ENCODE assay signal across 8 mouse cellular contexts in genomic region chr1:38934668-38935067, GRCm38 (mm10). TPM values are rescaled to one million over a fixed set of nuclear protein-coding genes. Genes with fewer than 3 reads are reported as not detected.
DNase-seq lines count a peak whose midpoint lies in the region; ATAC-seq lines count a peak whose summit lies in the region.

No protein-coding gene starts in this region.

- H3K36me3 ChIP-seq in hindbrain, embryonic 10.5 days: no peaks in the 10 kb centered on the region
- no peaks in the 10 kb centered on the region for H3K36me3 ChIP-seq in hindbrain, embryonic 14.5 days (replicated peaks; ENCODE audit: control insufficient read depth, insufficient read depth)

- WGBS in hindbrain, embryonic 10.5 days: 31% methylated on average over 5 of the region's 5 CpGs
- WGBS in hindbrain, embryonic 14.5 days: 26% methylated on average over 5 of the region's 5 CpGs

- no peak overlapping the region for H3K9ac ChIP-seq in hindbrain, embryonic 14.5 days

- H3K4me1 ChIP-seq in hindbrain, embryonic 10.5 days (replicated peaks): no peaks in the 10 kb centered on the region
- H3K4me1 ChIP-seq in hindbrain, embryonic 14.5 days (replicated peaks; ENCODE audit: control insufficient read depth, insufficient read depth, low read length): no peaks in the 10 kb centered on the region

- H3K9me3 ChIP-seq in hindbrain, embryonic 10.5 days: no peaks in the 10 kb centered on the region
- H3K9me3 ChIP-seq in hindbrain, embryonic 14.5 days (ENCODE audit: control insufficient read depth, low read length): no peaks in the 10 kb centered on the region

- H3K4me3 ChIP-seq in hindbrain, embryonic 10.5 days: no peak overlapping the region
- H3K4me3 ChIP-seq in hindbrain, embryonic 14.5 days (replicated peaks; ENCODE audit: low read length): no peak overlapping the region

- peak; percentile 11 for DNase-seq in hindbrain, embryonic 10.5 days (ENCODE audit: low spot score)
- DNase-seq in hindbrain, embryonic 14.5 days (ENCODE audit: low spot score): no peak
- peak; percentile 20 for DNase-seq in urinary bladder, postnatal 14 days (ENCODE audit: low spot score)
- no peak for DNase-seq in urinary bladder, adult 2 months (ENCODE audit: low spot score)
- DNase-seq in cerebellum, adult 8-10 months: peak; percentile 37
- peak; percentile 15 for DNase-seq in lung, postnatal 36 days
- no peak for DNase-seq in yolk sac, embryonic 10.5 days (ENCODE audit: low spot score)

- no peaks in the 10 kb centered on the region for H3K27me3 ChIP-seq in hindbrain, embryonic 10.5 days (ENCODE audit: insufficient read depth, poor library complexity, severe bottlenecking)
- H3K27me3 ChIP-seq in hindbrain, embryonic 14.5 days (ENCODE audit: control insufficient read depth, insufficient read depth, low read length): no peaks in the 10 kb centered on the region

- no peak for ATAC-seq in hindbrain, embryonic 14.5 days (ENCODE audit: low FRiP score)
- no peak; the same call in 1 of the 2 replicates for ATAC-seq in monocyte, adult 5-6 weeks (replicated peaks; ENCODE audit: insufficient number of reproducible peaks, low FRiP score, low TSS enrichment, poor library complexity, severe bottlenecking)

- no peak overlapping the region for H3K4me2 ChIP-seq in hindbrain, embryonic 14.5 days (replicated peaks)

- no peak overlapping the region for H3K27ac ChIP-seq in hindbrain, embryonic 10.5 days
- H3K27ac ChIP-seq in hindbrain, embryonic 14.5 days: no peak overlapping the region

RNA-seq across cellular contexts. Expression of gene Nms, which starts 4.3 kb away (rescaled TPM):
- polyA plus RNA-seq in hindbrain, embryonic 10.5 days (2016; fragmentation: Nextera tagmentation; extraction: Ambion mirVana): 0.40 and 0.92 TPM in 2 replicates
- 1.7 and 3.2 TPM in 2 replicates for polyA plus RNA-seq in hindbrain, embryonic 14.5 days (2014; fragmentation: Nextera tagmentation; extraction: Ambion mirVana)
- not detected in 2 replicates for polyA plus RNA-seq in urinary bladder, adult 2 months (2012; rRNA removed)
- total RNA-seq in monocyte, adult 5-6 weeks (2017): not detected in 3 replicates

RNA-seq across cellular contexts. Expression of gene Chst10, which starts 36.7 kb away (rescaled TPM):
- polyA plus RNA-seq in hindbrain, embryonic 10.5 days (2016; fragmentation: Nextera tagmentation; extraction: Ambion mirVana): 12.8 and 14.3 TPM in 2 replicates
- 63.1 and 66.8 TPM in 2 replicates for polyA plus RNA-seq in hindbrain, embryonic 14.5 days (2014; fragmentation: Nextera tagmentation; extraction: Ambion mirVana)
- polyA plus RNA-seq in urinary bladder, adult 2 months (2012; rRNA removed): 3.8 and 6.2 TPM in 2 replicates
- total RNA-seq in monocyte, adult 5-6 weeks (2017): 1.3 to 2.5 TPM (median 1.3 TPM) in 3 replicates

RNA-seq across cellular contexts. Expression of gene Pdcl3, which starts 50.7 kb away (rescaled TPM):
- polyA plus RNA-seq in hindbrain, embryonic 10.5 days (2016; fragmentation: Nextera tagmentation; extraction: Ambion mirVana): 140 and 160 TPM in 2 replicates
- 131 and 141 TPM in 2 replicates for polyA plus RNA-seq in hindbrain, embryonic 14.5 days (2014; fragmentation: Nextera tagmentation; extraction: Ambion mirVana)
- polyA plus RNA-seq in urinary bladder, adult 2 months (2012; rRNA removed): 252 and 254 TPM in 2 replicates
- total RNA-seq in monocyte, adult 5-6 weeks (2017): 40.4 to 59.9 TPM (median 59.3 TPM) in 3 replicates

Comparison
In these comparisons a context has a peak if more than half of its experiments do, and no peak if none do; other contexts are left out.
1. DNase-seq: peak in hindbrain, embryonic 10.5 days (single experiment), urinary bladder, postnatal 14 days (single experiment), cerebellum, adult 8-10 months (single experiment) and lung, postnatal 36 days (single experiment); none in hindbrain, embryonic 14.5 days (single experiment), urinary bladder, adult 2 months (single experiment) and yolk sac, embryonic 10.5 days (single experiment).